Mouse (Mus musculus) forebrain, embryonic 12.5 days (tissue): ENCODE measurements around the gene Gm12355. TPM values are rescaled to one million over a fixed set of nuclear protein-coding genes. Genes with fewer than 3 reads are reported as not detected.
"Not testable (repeated sequence)": the region's sequence is repeated elsewhere in the genome, so short reads cannot be mapped to it uniquely, and the experiment has no call there.

Source experiments
- ATAC-seq: fragments of 200-750 bp; cut with Nextera tagmentation; 2 replicates; pipeline ENCODE4 v1.8.0; 2017; ENCODE audit warnings: moderate TSS enrichment; ENCODE audit not compliant: low FRiP score
- H3K27ac ChIP-seq: fragments of 300-500 bp; sonication (generic); 2 replicates; pipeline ENCODE4 v1.5.1; 2016; ENCODE audit warnings: mild to moderate bottlenecking
- H3K27me3 ChIP-seq: fragments of 300-500 bp; sonication (generic); 2 replicates; pipeline ENCODE4 v1.6.1; 2016; ENCODE audit warnings: mild to moderate bottlenecking
- H3K36me3 ChIP-seq: fragments of 300-500 bp; sonication (generic); replicated peaks from 2 replicates; pipeline ENCODE4 v1.6.1; 2016; ENCODE audit warnings: mild to moderate bottlenecking
- H3K4me1 ChIP-seq: fragments of 300-500 bp; sonication (generic); 2 replicates; pipeline ENCODE4 v1.6.1; 2016
- H3K4me2 ChIP-seq: fragments of 300-500 bp; sonication (generic); 2 replicates; pipeline ENCODE4 v1.6.1; 2016; ENCODE audit warnings: mild to moderate bottlenecking, moderate library complexity
- H3K4me3 ChIP-seq: fragments of 300-500 bp; sonication (generic); replicated peaks from 2 replicates; pipeline ENCODE4 v1.5.1; 2016; ENCODE audit warnings: mild to moderate bottlenecking
- H3K9ac ChIP-seq: fragments of 300-500 bp; sonication (generic); 2 replicates; pipeline ENCODE4 v1.6.1; 2016; ENCODE audit warnings: mild to moderate bottlenecking
- H3K9me3 ChIP-seq: fragments of 300-500 bp; sonication (generic); 2 replicates; pipeline ENCODE4 v1.6.1; 2016
- WGBS: fragments of 180-500 bp; shearing (Covaris S2); methylation state at CpG from one replicate; pipeline ENCODE4 v1.1.7; 2016; 5-methylcytosine and 5-hydroxymethylcytosine counted together
- polyA plus RNA-seq: library from polyadenylated mRNA; unstranded; fragments of >200 nt; fragmentation: Nextera tagmentation; extraction: Ambion mirVana; gene quantifications from 2 replicates; pipeline ENCODE4 v1.2.1, GENCODE M21; 2016

The Gm12355 gene
- polyA plus RNA-seq, 1 experiment from 2014 or later = 1.4 TPM

DNA sequence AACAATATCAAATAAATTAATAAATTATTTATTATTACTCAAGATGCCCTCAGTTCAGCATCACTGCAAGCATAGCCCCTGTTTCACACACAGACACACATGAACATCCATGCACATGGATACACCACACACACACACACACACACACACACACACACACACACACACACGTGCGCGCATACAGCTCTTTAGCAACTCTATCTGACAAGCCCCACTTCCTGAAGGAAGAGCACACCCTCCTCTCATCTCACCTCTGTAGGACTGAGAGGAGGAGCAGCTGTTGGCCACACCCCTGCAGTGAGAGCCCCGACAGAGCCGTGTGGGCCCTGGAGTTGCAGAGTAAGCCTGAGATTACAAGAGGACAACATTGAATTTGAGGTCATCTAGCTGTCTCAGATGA lies 14.6 kb upstream of the Gm12355 start:
- Histone ChIP-seq H3K4me3 (no peak overlapping the region), H3K27ac (no peak overlapping the region), H3K36me3 (no peaks in the 10 kb centered on the region), H3K9me3 (no peaks in the 10 kb centered on the region), H3K4me2 (no peak overlapping the region), H3K9ac (no peak overlapping the region), H3K27me3 (no peaks in the 10 kb centered on the region; the same call in 1 of the 2 replicates), H3K4me1 (no peaks in the 10 kb centered on the region)
- 74% methylated on average over 5 of the region's 5 CpGs for WGBS
- no peak for ATAC-seq

DNA sequence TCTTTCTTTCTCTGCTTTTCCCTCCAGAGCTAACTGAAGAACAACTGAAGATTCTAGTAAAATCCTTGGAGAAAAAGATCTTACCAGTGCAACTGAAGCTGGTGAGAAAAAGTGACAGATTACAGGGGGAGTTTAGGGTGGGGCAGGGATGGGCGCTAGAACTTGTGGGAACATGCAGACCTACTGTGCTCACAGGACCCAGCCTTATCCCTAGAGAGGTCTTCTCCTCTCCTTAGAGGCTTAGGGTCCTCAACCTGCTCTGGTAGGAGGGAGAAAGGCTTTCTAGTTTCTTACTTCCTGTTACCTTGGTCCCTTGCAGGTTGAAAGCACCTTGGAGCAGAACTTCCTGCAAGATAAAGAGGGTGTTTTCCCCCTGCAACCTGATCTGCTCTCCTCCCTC lies 12.0 kb upstream of the Gm12355 start:
- Histone ChIP-seq H3K9ac (no peak overlapping the region), H3K4me2 (no peak overlapping the region), H3K4me3 (no peak overlapping the region), H3K27ac (no peak overlapping the region), H3K36me3 (no peaks in the 10 kb centered on the region), H3K27me3 (peaks cover under 1% of the 10 kb centered on the region; the same call in 1 of the 2 replicates), H3K4me1 (no peaks in the 10 kb centered on the region), H3K9me3 (no peaks in the 10 kb centered on the region)
- WGBS = 86% methylated on average over 1 of the region's 1 CpGs
- no peak for ATAC-seq

DNA sequence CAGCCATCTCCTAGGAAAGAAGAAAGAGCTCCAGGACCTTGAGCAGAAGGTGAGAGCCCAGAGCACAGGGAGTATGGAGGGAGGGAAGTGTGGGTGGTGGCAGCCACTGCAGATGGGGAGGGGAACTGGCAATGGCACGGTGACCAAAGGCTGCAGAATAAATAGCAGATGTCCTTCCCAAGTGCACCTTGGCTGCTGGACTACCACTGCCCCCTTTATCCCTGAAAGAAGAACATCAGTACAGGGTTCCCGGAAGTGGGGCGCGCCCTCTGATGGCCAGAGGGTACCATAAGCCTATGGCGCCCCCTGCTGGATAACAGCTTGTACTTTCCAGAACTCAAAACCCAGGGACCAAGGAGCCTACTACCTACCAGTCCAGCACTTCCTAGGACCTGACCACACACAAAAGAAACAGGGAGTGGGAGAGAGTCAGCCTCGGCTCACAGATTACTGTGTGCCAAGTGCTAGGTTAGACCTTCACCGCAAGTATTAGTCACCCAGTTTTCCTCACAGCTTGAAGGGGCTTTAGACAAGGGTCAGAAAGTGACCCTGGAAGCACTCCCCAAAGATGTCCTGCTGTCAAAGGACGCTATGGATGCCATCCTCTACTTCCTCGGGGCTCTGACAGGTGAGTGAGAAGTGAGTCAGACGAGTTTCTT lies 10.0 kb upstream of the Gm12355 start:
- H3K27ac ChIP-seq, ATAC-seq, H3K9me3 ChIP-seq, H3K4me3 ChIP-seq, H3K4me2 ChIP-seq, H3K9ac ChIP-seq, H3K4me1 ChIP-seq, H3K36me3 ChIP-seq, H3K27me3 ChIP-seq: not testable (repeated sequence)
- 38% methylated on average over 10 of the region's 10 CpGs for WGBS

DNA sequence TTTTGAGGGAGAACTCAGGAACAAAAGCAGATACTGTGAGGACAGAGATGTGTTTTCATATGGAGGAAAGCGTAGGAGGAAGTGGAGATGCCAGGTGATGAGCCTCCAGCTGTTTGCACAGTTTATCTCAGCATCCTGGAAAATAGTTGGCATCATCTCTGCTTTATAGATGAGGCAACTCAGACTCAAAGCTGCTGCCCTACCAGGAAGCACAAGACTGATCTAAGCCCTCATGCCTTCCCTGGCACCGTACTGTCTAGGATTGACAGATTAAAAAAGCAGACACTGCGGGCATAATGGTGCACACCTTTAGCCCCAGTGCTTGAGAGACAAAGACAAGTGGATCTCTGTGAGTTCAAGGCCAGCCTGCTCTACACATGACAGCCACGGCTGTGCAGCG lies 5.2 kb upstream of the Gm12355 start:
- Histone ChIP-seq H3K36me3 (no peaks in the 10 kb centered on the region), H3K4me1 (no peaks in the 10 kb centered on the region), H3K9me3 (no peaks in the 10 kb centered on the region), H3K9ac (no peak overlapping the region), H3K4me2 (no peak overlapping the region), H3K4me3 (no peak overlapping the region), H3K27me3 (peaks cover 4% of the 10 kb centered on the region; the same call in 1 of the 2 replicates), H3K27ac (no peak overlapping the region)
- 90% methylated on average over 5 of the region's 5 CpGs for WGBS
- no peak for ATAC-seq

DNA sequence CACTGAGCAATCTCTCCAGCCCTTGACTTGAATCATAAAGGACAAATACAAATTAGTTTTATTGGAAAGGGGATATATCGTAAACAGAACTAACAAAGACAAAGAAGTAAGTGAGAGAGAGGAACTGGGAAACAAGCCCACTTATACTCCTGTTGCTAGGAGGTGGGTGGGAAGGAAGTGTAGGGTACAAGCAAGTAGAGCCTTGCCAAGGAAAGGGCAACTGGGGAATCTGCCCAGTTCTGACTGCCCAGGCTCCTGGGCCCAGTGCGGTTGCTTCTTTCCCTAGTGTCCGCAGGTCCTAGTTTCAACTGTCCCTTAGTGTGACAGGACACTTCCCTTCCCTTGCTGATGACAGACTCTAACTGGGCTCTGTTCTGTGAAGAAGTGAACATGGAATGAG lies 3.2 kb upstream of the Gm12355 start:
- Histone ChIP-seq H3K9me3 (no peaks in the 10 kb centered on the region), H3K4me3 (no peak overlapping the region), H3K36me3 (no peaks in the 10 kb centered on the region), H3K9ac (no peak overlapping the region), H3K27me3 (peaks cover 4% of the 10 kb centered on the region; the same call in 1 of the 2 replicates), H3K4me2 (no peak overlapping the region), H3K27ac (no peak overlapping the region), H3K4me1 (no peaks in the 10 kb centered on the region)
- WGBS = 94% methylated on average over 3 of the region's 3 CpGs
- ATAC-seq = no peak

DNA sequence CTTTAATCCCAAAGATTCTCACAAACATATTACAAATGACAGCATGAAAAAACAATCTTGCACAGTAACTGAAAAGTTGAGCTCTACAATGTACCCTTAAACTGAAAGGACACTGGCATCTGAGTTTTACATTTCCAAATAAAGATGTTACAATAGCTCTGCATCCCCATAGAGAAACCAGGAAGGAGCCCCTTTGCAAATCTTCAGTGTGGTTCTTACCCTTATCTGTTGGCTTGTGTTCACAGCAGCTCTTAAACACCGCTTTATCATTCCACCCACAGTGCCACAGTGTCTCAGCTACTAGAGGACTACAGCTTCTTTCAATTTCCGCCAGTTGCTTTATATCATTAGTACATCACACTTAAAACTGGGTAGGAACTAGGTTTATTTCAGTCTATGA lies 1.1 kb downstream of the Gm12355 start:
- H3K36me3 ChIP-seq, H3K27me3 ChIP-seq, H3K4me2 ChIP-seq, H3K9ac ChIP-seq, H3K4me1 ChIP-seq, H3K9me3 ChIP-seq, ATAC-seq, H3K27ac ChIP-seq, H3K4me3 ChIP-seq: not testable (repeated sequence)
- WGBS = 92% methylated on average over 2 of the region's 2 CpGs

DNA sequence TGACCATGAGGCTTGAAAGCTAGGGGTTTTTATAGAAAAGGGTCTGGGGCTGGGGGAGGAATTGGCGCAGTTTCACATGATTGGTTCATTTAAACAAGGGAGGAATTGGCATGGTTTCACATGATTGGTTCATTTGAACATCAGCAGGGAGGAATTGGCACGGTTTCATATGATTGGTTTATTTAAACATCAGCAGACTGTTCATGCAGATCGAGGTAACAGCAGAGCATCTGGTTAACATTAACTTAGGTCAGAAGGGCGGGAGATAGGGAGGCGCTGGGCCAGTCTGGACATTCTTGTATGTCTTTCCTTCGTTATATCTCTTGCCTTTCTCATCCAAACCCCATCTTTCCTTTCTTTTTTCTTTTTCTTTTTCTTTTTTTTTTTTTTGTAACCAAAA lies 1.5 kb downstream of the Gm12355 start:
- not testable (repeated sequence) for H3K27me3 ChIP-seq, H3K4me1 ChIP-seq, H3K9me3 ChIP-seq, H3K4me2 ChIP-seq, H3K4me3 ChIP-seq, H3K36me3 ChIP-seq, H3K27ac ChIP-seq, H3K9ac ChIP-seq, ATAC-seq
- WGBS = 83% methylated on average over 6 of the region's 6 CpGs

DNA sequence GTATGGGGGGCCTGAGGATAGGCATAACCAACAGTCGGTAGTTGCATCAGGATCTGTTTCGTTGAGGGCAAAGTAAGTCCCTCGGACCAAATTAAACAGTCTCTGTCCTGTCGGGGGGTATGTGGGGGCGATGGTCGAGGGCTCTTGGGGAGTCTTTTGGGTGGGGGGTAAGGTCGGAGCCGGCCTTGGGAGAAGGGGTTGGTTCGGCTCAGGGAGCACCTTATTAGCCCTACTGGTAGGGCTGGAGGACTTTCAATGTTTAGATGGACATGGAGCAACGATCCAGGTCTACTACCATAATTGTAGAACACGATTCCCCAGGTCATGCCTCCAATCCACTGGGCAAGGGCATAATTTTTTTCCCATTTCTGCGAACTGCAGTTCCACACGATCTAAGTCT lies 4.7 kb downstream of the Gm12355 start:
- H3K27ac ChIP-seq = no peak overlapping the region
- H3K4me2 ChIP-seq = no peak overlapping the region
- H3K9me3 ChIP-seq = peaks cover 5% of the 10 kb centered on the region; the same call in 1 of the 2 replicates
- H3K27me3 ChIP-seq = no peaks in the 10 kb centered on the region
- WGBS = 90% methylated on average over 13 of the region's 13 CpGs
- no peak overlapping the region for H3K4me3 ChIP-seq
- H3K4me1 ChIP-seq = no peaks in the 10 kb centered on the region
- H3K36me3 ChIP-seq = no peaks in the 10 kb centered on the region
- H3K9ac ChIP-seq = no peak overlapping the region
- ATAC-seq = no peak

DNA sequence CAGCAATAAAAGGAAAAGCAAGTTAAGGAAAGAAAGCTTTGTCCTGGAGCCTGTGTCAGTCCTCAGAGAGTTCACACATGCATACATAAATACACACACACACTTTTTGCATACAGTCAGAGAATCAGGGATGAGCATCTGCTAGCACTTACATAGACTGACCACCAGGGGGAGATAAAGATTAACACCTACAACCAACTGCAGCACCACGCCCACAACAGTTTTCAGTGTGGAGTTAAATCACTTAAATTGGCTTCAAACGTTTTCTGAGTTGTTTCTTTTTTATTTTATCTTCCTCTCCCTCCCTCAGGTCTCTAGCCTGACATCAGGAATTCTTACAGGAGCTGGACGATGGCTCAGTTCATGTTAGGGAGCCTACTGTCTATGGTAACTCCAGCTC lies 18.7 kb downstream of the Gm12355 start:
- no peak for ATAC-seq
- Histone ChIP-seq H3K36me3 (no peaks in the 10 kb centered on the region), H3K27me3 (peaks cover 21% of the 10 kb centered on the region; the same call in 1 of the 2 replicates), H3K9me3 (no peaks in the 10 kb centered on the region), H3K4me3 (no peak overlapping the region), H3K4me2 (no peak overlapping the region), H3K27ac (no peak overlapping the region), H3K4me1 (peaks cover 8% of the 10 kb centered on the region), H3K9ac (no peak overlapping the region)
- 14% methylated on average over 3 of the region's 3 CpGs for WGBS

DNA sequence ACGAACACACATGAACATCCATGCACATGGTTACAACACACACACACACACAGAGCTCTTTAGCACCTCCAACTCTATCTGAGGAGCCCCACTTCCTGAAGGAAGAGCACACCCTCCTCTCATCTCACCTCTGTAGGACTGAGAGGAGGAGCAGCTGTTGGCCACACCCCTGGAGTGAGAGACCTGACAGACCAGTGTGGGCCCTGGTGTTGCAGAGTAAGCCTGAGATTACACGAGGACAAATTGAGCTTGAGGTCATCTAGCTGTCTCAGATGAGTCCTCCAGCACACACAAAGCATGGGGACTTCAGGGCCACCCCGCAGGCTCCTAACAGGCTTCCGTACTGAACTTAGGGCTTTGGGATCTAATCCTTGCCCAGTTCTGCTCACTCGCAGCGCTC lies 20.6 kb downstream of the Gm12355 start:
- ATAC-seq, H3K9me3 ChIP-seq, H3K9ac ChIP-seq, H3K4me2 ChIP-seq, H3K36me3 ChIP-seq, H3K27ac ChIP-seq, H3K4me3 ChIP-seq, H3K4me1 ChIP-seq: not testable (repeated sequence)
- H3K27me3 ChIP-seq = peaks cover 36% of the 10 kb centered on the region
- 67% methylated on average over 6 of the region's 6 CpGs for WGBS

DNA sequence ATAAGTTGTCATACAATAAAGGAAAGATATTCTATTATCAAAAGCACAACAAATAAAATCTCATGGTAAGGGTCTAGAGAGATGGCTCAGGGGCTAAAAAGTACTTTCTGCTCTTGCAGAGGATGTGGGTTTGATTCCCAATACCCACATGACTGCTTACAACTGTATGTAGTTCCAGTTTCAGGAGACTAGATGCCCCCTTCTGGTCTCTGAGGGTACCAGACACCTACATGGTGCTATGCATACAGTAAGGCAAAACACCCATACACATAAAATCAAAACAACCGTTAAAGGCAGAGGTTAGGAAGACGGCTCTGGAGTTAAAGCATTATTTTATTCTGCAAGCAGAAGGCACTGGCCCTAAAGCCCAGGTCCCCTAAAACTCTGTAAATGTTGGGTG lies 21.5 kb downstream of the Gm12355 start:
- Histone ChIP-seq H3K4me2 (no peak overlapping the region), H3K27ac (no peak overlapping the region), H3K4me3 (no peak overlapping the region), H3K9ac (no peak overlapping the region), H3K4me1 (peaks cover 8% of the 10 kb centered on the region), H3K9me3 (no peaks in the 10 kb centered on the region), H3K27me3 (peaks cover 41% of the 10 kb centered on the region), H3K36me3 (no peaks in the 10 kb centered on the region)
- WGBS = 90% methylated on average over 2 of the region's 2 CpGs
- no peak for ATAC-seq

DNA sequence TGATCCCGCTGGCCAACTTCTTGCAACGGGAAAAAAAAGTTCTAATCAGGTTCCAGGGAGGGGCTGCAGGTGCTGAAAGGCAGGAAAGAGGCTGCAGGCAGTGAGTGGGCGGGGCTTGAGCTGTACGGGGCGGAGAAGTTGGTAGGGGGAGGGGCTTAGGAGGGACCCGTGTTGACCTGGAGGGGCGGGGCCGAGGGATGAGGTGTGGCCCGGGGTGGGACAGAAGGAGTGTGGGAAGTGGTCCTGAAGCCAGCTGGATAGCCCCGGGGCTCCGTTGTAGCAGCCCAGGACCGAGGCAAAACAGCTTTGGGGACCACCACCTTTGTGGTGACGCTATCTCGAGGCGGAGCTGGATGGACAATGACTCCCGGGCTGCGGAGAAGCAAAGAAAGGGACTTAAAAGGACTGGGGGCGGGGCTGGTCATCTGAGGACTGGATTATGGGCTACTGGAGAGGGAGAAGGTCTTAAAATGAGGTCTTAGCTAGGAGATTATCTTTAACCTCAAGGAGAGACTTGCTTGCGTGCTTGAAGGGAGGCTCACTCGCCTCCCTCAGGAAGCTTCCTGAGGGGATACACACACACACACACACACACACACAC lies 23.3 kb downstream of the Gm12355 start:
- peak; percentile 46; the same call in 1 of the 2 replicates for ATAC-seq
- peak overlapping the region; percentile 37 for H3K4me3 ChIP-seq
- peaks cover 8% of the 10 kb centered on the region for H3K4me1 ChIP-seq
- peak overlapping the region; percentile 57 for H3K4me2 ChIP-seq
- H3K36me3 ChIP-seq = no peaks in the 10 kb centered on the region
- whole genome bisulfite sequencing = 2% methylated on average over 19 of the region's 20 CpGs
- no peaks in the 10 kb centered on the region for H3K9me3 ChIP-seq
- peaks cover 49% of the 10 kb centered on the region for H3K27me3 ChIP-seq
- no peak overlapping the region for H3K27ac ChIP-seq
- H3K9ac ChIP-seq = no peak overlapping the region

DNA sequence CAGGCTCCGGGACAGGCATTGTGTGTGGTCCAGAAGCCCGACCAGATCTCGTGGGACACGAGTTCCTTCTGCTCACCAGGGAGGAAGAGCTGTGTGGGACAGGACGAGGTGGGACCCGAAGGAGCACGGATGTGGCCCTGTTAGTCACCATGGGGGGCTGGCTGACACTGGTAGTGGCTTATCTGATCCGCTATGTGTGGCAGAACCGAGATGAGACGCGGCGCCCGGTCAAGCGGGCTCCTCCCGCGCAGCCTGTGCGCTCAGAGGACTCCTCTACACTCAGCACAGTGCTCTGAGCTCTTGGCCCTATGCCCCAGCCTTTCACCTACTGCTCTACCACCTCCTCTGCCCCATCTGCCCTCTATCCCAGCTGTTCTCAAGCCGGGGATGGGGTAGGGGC lies 26.2 kb downstream of the Gm12355 start:
- WGBS = 32% methylated on average over 18 of the region's 18 CpGs
- no peak for ATAC-seq
- H3K4me2 ChIP-seq = no peak overlapping the region
- H3K4me1 ChIP-seq = peaks cover 8% of the 10 kb centered on the region
- peak overlapping the region; percentile 25; the same call in 1 of the 2 replicates for H3K9ac ChIP-seq
- no peaks in the 10 kb centered on the region for H3K36me3 ChIP-seq
- H3K4me3 ChIP-seq = no peak overlapping the region
- H3K27me3 ChIP-seq = peaks cover 38% of the 10 kb centered on the region
- H3K27ac ChIP-seq = no peak overlapping the region
- no peaks in the 10 kb centered on the region for H3K9me3 ChIP-seq
